Mouse (Mus musculus): ENCODE data around the gene Lmbrd2. TPM values are rescaled to one million over a fixed set of nuclear protein-coding genes. Genes with fewer than 3 reads are reported as not detected.

Lmbrd2 gene
- total RNA-seq, 2 experiments from 2014 or later, result 7.0 to 16.1 TPM

Other genes starting within 250 kb of the Lmbrd2 start
- gene Ranbp3l, start 172.6 kb upstream of the Lmbrd2 start, total RNA-seq (2014; fragmentation: Nextera tagmentation), result not detected in 2 replicates
- gene Ranbp3l, start 172.6 kb upstream of the Lmbrd2 start, total RNA-seq (2017), result not detected in 2 replicates
- gene Nadk2, start 69.3 kb upstream of the Lmbrd2 start, total RNA-seq (2014; fragmentation: Nextera tagmentation), result 31.8 and 52.6 TPM in 2 replicates
- 57.9 and 63.5 TPM in 2 replicates for gene Nadk2, start 69.3 kb upstream of the Lmbrd2 start, total RNA-seq (2017)
- 25.1 and 36.9 TPM in 2 replicates for gene Skp2, start 14.9 kb downstream of the Lmbrd2 start, total RNA-seq (2014; fragmentation: Nextera tagmentation)
- 22.4 and 32.4 TPM in 2 replicates for gene Skp2, start 14.9 kb downstream of the Lmbrd2 start, total RNA-seq (2017)
- not detected in 2 replicates for gene Ugt3a1, start 136.3 kb downstream of the Lmbrd2 start, total RNA-seq (2014; fragmentation: Nextera tagmentation)
- gene Ugt3a1, start 136.3 kb downstream of the Lmbrd2 start, total RNA-seq (2017), result not detected in 2 replicates
- gene Ugt3a2, start 195.0 kb downstream of the Lmbrd2 start, total RNA-seq (2014; fragmentation: Nextera tagmentation), result not detected in 2 replicates
- gene Ugt3a2, start 195.0 kb downstream of the Lmbrd2 start, total RNA-seq (2017), result not detected in 2 replicates